Mouse (Mus musculus) retina, postnatal 7 days (tissue): ENCODE measurements around the gene Gria1.

Experiments
- DNase-seq: peaks from one replicate; pipeline ENCODE4 v3.0.0-alpha.2; 2012; ENCODE audit warnings: low read depth, low spot score

Gria1 gene

GRCm38 (mm10) chr11:57278056-57278455 is 266.9 kb downstream of the Gria1 start:
- no peak for DNase-seq

GRCm38 (mm10) chr11:57286119-57286518 is 274.9 kb downstream of the Gria1 start:
- DNase-seq = no peak

GRCm38 (mm10) chr11:57297376-57297775 is 286.2 kb downstream of the Gria1 start:
- DNase-seq = no peak

DNA sequence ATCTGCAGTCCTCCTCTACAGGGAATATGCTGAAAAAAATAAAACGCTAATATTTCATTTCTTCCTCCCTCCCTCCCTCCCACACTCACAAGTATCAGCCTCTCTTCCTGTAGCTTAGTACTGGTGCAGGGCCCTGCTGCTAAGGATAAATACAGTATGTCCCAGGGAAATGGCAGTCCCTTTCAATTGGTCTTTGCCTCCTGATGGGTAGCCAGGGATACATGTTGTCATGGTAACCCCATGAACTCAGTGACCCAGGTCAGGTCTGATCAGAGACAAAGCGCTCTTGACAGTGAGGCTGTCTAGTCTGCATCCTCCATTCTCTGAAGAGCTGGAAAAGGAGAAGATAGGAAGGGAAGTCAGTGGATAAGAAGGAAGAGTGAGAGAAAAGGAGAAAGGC is 287.1 kb downstream of the Gria1 start:
- peak; percentile 4 for DNase-seq

DNA sequence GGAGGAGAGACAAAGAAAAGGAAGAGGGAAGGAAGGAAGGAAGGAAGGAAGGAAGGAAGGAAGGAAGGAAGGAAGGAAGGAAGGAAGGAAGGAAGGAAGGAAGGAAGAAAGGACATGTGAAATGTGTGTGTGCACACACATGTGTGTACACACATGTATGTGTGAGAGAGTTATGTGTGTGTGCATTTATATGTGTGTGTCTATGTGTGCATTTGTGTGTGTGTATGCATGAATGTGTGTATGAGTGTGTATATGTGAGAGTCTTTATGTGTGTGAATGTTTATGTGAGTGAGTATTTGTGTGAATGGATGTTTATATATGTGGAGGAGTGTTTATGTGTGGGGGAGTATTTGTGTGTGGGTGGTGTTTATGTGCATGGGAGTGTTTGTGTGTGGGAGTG is 287.5 kb downstream of the Gria1 start:
- DNase-seq = no peak

GRCm38 (mm10) chr11:57303602-57304001 is 292.4 kb downstream of the Gria1 start:
- no peak for DNase-seq

DNA sequence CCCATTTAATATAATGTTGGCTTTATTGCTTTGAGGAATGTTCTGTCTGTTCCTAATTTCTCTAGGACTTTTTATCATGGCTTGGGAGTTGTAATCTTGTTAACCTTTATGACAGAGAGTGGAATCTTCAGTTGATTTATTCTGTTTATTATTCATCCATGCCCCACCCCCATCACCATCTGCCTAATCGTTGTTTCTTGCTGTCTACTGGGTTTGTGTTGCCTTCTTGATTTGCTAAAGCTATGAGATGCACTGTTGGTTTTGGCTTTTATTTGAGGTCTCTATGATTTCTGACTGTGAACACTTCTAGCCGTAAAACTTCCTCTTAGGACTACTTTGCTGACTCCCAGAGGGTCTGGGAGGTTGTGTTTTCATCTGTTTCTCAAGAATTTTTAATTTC is 294.9 kb downstream of the Gria1 start:
- no peak for DNase-seq

- DNase-seq = no peak
These were observed 295.7 kb downstream of the Gria1 start for GRCm38 (mm10) chr11:57306892-57307291.

DNA sequence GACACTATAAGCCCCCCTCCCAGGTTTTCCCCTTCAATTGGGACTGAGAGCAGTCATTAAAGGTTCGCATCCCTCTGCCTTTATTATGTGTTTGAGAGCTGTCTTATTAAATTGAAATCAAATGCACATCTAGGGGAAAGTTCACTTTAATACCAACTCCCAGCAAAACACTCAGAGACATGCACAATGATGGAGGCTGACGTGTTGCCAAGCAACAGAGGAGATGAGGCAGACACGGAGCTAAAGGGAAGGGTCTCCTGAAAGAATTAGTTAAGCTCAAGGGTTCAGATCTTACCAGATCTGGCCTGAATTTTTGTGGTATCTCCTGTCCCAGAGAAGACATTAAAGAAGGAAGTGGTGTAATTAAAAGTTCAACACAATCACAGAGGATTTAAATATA is 305.9 kb downstream of the Gria1 start:
- no peak for DNase-seq

GRCm38 (mm10) chr11:57317478-57317877 is 306.3 kb downstream of the Gria1 start:
- no peak for DNase-seq

- DNase-seq = no peak
These were observed 308.2 kb downstream of the Gria1 start for GRCm38 (mm10) chr11:57319374-57319773.

DNA sequence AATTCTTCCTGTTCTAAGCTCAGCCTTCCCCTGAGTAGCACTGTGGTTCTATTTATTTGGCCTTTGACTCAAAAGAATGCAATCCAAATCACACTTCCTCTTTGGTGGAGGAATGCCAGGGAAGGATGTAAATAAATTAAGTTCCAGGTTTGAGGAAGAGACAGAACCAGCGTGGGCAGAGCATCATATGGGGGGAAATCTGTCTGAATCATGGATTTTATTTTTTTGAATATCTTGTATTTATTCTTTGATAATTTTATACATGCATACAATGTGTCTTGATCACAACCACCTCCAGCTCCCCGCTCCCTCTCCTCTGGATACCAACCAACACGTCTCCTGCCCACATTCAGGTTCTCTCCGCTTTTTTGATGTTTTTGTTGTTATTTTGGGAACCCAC is 312.9 kb downstream of the Gria1 start:
- DNase-seq = no peak
